Mouse (Mus musculus): ENCODE measurements at regions not wholly inside any gene's neighbourhood (a gene's known extent, or its start where the extent isn't known, plus 50 kb on each side); places are given as distances from the start of the nearest gene placed in this dataset.

DNA sequence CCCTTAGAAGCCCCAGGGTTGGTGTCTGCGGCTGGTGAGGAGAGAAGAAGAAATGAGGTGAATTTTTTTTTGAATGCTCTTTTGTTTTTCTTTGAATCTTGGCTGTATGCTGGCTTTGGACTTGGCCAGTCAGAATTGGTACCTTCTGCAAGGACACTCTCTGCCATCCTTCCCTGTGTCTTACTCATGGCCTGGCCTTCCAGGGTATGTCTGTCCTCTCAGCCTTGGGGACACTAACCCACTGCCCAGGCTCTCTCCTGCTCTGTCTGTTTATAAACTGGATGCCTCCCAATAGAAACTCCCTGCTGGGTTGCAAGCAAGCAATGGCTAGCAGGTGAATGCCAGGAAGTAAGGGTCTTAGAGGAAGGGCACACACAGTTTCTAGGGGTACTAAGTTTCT, 110.4 kb upstream of the Sdk2 start:
- Histone ChIP-seq H3K9ac (ENCODE audit: low read depth, low read length) (no peak overlapping the region), H3K27ac (no peak overlapping the region), H3K27me3 (ENCODE audit: control insufficient read depth, insufficient read depth, low read length) (no peaks in the 10 kb centered on the region), H3K79me2 (replicated peaks; ENCODE audit: control insufficient read depth, insufficient read depth, low read length) (no peaks in the 10 kb centered on the region), H3K36me3 (ENCODE audit: control insufficient read depth, insufficient read depth, low read length) (no peaks in the 10 kb centered on the region), H3K4me3 (no peak overlapping the region), H3K4me1 (ENCODE audit: control insufficient read depth, insufficient read depth, low read length) (peaks cover 2% of the 10 kb centered on the region; the same call in 1 of the 2 replicates)
- no peak for TF ChIP-seq EP300 (IDR thresholded peaks at IDR 0.05; ENCODE audit: insufficient read depth, low read depth, low read length)
- TF ChIP-seq CTCF (IDR thresholded peaks at IDR 0.05): no peak
- TF ChIP-seq POLR2A (IDR thresholded peaks at IDR 0.05; ENCODE audit: insufficient read depth, low read depth, low read length): no peak
- no peak for DNase-seq
- intact Hi-C loops (cut with DNase I): no loop called here
- 90% methylated on average over 1 of the region's 1 CpGs for WGBS

DNA sequence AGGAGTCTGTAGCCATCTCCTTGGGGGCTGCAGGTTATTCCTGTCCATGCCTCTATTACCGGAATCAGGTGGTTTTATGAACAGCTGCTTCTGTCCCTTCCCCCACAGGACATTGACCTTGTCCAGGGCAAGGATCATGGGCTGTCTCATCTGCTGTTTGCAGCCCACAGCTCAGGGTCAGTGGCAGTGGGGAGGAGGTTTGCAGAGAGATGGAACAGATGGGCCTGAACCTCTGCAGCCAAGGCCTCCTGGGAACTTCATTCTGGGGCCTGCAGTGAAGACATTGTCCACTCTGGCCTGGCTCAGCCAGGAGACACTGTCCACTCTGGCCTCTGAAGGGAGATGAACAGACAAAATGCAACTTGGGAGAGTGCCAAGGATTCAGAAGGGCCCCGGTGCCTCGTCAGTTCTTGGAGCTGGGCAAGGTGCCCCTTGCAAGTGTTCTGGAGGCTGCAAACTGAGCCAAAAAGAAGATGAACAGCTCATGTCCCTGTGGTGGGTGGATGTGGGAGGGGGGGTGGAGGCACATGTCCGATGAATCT, 109.9 kb upstream of the Sdk2 start:
- 45% methylated on average over 4 of the region's 4 CpGs for WGBS
- H3K79me2 ChIP-seq (replicated peaks; ENCODE audit: control insufficient read depth, insufficient read depth, low read length): no peaks in the 10 kb centered on the region
- peaks cover 2% of the 10 kb centered on the region; the same call in 1 of the 2 replicates for H3K4me1 ChIP-seq (ENCODE audit: control insufficient read depth, insufficient read depth, low read length)
- no peaks in the 10 kb centered on the region for H3K27me3 ChIP-seq (ENCODE audit: control insufficient read depth, insufficient read depth, low read length)
- no peaks in the 10 kb centered on the region for H3K36me3 ChIP-seq (ENCODE audit: control insufficient read depth, insufficient read depth, low read length)
- no peak overlapping the region for H3K27ac ChIP-seq
- DNase-seq: no peak
- H3K4me3 ChIP-seq: no peak overlapping the region
- TF ChIP-seq CTCF (IDR thresholded peaks at IDR 0.05): no peak
- no peak for TF ChIP-seq EP300 (IDR thresholded peaks at IDR 0.05; ENCODE audit: insufficient read depth, low read depth, low read length)
- TF ChIP-seq POLR2A (IDR thresholded peaks at IDR 0.05; ENCODE audit: insufficient read depth, low read depth, low read length): no peak
- intact Hi-C loops (cut with DNase I): no loop called here
- no peak overlapping the region for H3K9ac ChIP-seq (ENCODE audit: low read depth, low read length)

DNA sequence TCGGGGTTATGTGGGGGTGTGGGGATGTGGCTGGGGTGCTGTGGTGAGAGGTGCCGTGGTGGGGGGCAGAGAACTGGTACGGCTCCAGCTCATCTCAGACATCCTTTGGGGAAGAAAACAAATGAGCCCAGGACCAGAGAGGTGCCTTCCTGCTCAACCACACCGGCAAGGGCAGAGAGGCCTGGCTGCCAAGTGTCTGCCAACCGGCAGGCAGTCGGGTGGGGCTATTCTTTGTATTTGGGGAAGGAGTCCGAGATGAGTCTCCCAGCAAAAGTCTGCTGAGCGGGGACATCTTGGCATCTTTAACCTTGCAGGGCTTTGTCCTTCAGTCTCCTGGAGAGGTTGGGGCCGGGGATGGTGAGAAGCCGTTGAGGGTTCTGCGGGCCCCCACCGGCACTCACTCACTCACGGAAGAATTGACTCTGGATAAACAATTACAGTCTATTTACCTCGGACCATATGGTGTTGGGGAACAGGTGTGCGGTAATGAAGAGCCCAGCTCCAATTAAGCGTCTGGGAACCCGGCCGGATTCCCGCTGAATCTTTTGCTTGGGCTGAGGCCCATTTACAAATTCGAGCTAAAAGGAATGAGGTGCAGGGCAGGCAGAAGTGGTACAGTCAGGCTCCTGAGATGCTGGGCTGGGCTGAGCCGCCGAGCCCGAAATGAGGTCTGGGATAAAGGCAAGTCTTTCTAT, 108.7 kb upstream of the Sdk2 start:
- no peaks in the 10 kb centered on the region for H3K79me2 ChIP-seq (replicated peaks; ENCODE audit: control insufficient read depth, insufficient read depth, low read length)
- no peak for DNase-seq
- H3K9ac ChIP-seq (ENCODE audit: low read depth, low read length): no peak overlapping the region
- no peaks in the 10 kb centered on the region for H3K27me3 ChIP-seq (ENCODE audit: control insufficient read depth, insufficient read depth, low read length)
- intact Hi-C loops (cut with DNase I): no loop called here
- H3K4me3 ChIP-seq: no peak overlapping the region
- no peak for TF ChIP-seq POLR2A (IDR thresholded peaks at IDR 0.05; ENCODE audit: insufficient read depth, low read depth, low read length)
- no peak for TF ChIP-seq CTCF (IDR thresholded peaks at IDR 0.05)
- no peak for TF ChIP-seq EP300 (IDR thresholded peaks at IDR 0.05; ENCODE audit: insufficient read depth, low read depth, low read length)
- peaks cover 2% of the 10 kb centered on the region; the same call in 1 of the 2 replicates for H3K4me1 ChIP-seq (ENCODE audit: control insufficient read depth, insufficient read depth, low read length)
- H3K36me3 ChIP-seq (ENCODE audit: control insufficient read depth, insufficient read depth, low read length): no peaks in the 10 kb centered on the region
- H3K27ac ChIP-seq: no peak overlapping the region
- 70% methylated on average over 23 of the region's 23 CpGs for WGBS

DNA sequence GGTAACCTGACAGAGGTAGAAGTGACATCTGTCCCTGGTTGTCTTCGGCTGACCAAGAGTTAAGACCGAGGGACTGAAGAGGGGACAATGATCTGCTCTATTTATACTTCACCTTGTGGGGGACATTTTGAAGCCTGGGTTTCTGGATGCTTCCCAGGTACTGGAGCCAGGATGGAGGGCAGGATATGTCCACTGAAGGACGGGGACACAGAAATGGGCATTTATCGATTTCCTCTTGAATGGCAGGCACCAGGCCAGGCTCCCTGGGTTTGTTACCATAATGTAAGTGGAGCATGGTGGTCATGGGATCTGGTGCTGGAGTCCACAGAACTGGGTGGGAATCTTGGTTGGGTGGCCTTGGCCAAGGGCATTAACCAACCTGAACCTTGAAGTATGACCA, 108.0 kb upstream of the Sdk2 start:
- TF ChIP-seq EP300 (IDR thresholded peaks at IDR 0.05; ENCODE audit: insufficient read depth, low read depth, low read length) (no peak), CTCF (IDR thresholded peaks at IDR 0.05) (no peak), POLR2A (IDR thresholded peaks at IDR 0.05; ENCODE audit: insufficient read depth, low read depth, low read length) (no peak)
- no peaks in the 10 kb centered on the region for H3K36me3 ChIP-seq (ENCODE audit: control insufficient read depth, insufficient read depth, low read length)
- H3K27me3 ChIP-seq (ENCODE audit: control insufficient read depth, insufficient read depth, low read length): no peaks in the 10 kb centered on the region
- intact Hi-C loops (cut with DNase I): no loop called here
- no peak for DNase-seq
- no peak overlapping the region for H3K9ac ChIP-seq (ENCODE audit: low read depth, low read length)
- no peaks in the 10 kb centered on the region for H3K79me2 ChIP-seq (replicated peaks; ENCODE audit: control insufficient read depth, insufficient read depth, low read length)
- H3K4me3 ChIP-seq: no peak overlapping the region
- no peak overlapping the region for H3K27ac ChIP-seq
- H3K4me1 ChIP-seq (ENCODE audit: control insufficient read depth, insufficient read depth, low read length): peaks cover 2% of the 10 kb centered on the region; the same call in 1 of the 2 replicates
- 69% methylated on average over 4 of the region's 4 CpGs for WGBS

DNA sequence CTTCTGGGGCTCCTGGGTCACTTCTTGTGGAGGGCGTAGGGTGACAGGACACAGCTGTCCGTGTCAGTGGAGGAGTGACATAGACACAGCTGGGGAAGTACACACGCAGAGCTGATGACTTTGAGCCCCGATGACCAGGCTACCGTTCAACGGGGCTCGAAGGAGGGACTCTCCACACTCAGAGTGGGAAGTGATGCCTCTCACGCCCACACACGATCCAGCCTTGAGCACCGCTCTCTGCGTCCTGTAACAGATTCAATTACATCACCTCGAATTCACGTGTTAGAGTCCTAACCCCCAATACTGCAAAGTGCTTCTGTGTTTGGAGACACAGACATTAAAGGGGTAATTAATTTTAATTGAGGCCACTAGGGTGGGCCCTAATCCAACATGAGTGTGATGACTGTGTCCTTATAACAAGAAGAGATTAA, 101.4 kb upstream of the Sdk2 start:
- DNase-seq: no peak
- Histone ChIP-seq H3K4me3 (no peak overlapping the region), H3K36me3 (ENCODE audit: control insufficient read depth, insufficient read depth, low read length) (no peaks in the 10 kb centered on the region), H3K27ac (no peak overlapping the region), H3K79me2 (replicated peaks; ENCODE audit: control insufficient read depth, insufficient read depth, low read length) (no peaks in the 10 kb centered on the region), H3K4me1 (ENCODE audit: control insufficient read depth, insufficient read depth, low read length) (no peaks in the 10 kb centered on the region), H3K27me3 (ENCODE audit: control insufficient read depth, insufficient read depth, low read length) (no peaks in the 10 kb centered on the region), H3K9ac (ENCODE audit: low read depth, low read length) (no peak overlapping the region)
- 52% methylated on average over 13 of the region's 13 CpGs for WGBS
- TF ChIP-seq EP300 (IDR thresholded peaks at IDR 0.05; ENCODE audit: insufficient read depth, low read depth, low read length): no peak
- peak; percentile 32; the same call in 1 of the 2 replicates for TF ChIP-seq CTCF (IDR thresholded peaks at IDR 0.05)
- no peak for TF ChIP-seq POLR2A (IDR thresholded peaks at IDR 0.05; ENCODE audit: insufficient read depth, low read depth, low read length)
- intact Hi-C loops (cut with DNase I): no loop called here

DNA sequence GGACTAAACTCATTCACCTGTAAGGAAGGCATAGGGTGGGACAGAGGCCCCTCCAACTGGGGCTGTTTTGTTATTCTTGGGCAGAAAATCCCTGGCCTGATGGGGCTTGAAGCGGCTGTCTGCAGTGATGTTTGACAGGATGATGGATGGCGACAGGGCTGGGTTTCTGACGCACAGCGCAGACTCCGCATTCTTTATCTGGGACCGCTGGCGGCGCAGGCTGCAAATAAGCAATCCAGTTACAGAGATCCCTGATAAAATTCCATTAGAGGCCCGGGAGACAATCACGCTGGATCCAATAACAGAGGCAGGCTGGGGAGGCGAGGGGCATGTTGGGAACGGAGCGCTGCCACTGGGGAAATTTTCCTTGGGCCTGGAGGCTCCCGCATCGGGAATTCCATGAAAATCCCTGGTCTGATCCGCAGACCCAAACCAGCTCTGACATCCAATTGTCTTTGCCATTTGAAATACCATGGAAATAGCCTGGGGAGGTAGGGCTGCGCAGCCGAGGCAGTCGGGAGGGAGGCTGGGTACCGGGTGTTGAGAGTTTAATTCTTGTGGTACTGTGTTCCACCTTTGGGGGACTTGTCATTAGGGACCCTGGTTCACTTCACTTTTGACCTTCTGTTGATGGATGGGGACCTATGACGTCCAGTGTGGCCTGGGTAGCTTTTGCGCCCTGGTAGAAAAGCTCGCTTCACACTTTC, 99.0 kb upstream of the Sdk2 start:
- Histone ChIP-seq H3K4me1 (ENCODE audit: control insufficient read depth, insufficient read depth, low read length) (no peaks in the 10 kb centered on the region), H3K79me2 (replicated peaks; ENCODE audit: control insufficient read depth, insufficient read depth, low read length) (no peaks in the 10 kb centered on the region), H3K27ac (no peak overlapping the region), H3K36me3 (ENCODE audit: control insufficient read depth, insufficient read depth, low read length) (no peaks in the 10 kb centered on the region), H3K4me3 (no peak overlapping the region), H3K9ac (ENCODE audit: low read depth, low read length) (no peak overlapping the region), H3K27me3 (ENCODE audit: control insufficient read depth, insufficient read depth, low read length) (no peaks in the 10 kb centered on the region)
- DNase-seq: no peak
- intact Hi-C loops (cut with DNase I): no loop called here
- TF ChIP-seq CTCF (IDR thresholded peaks at IDR 0.05): no peak
- TF ChIP-seq POLR2A (IDR thresholded peaks at IDR 0.05; ENCODE audit: insufficient read depth, low read depth, low read length): no peak
- TF ChIP-seq EP300 (IDR thresholded peaks at IDR 0.05; ENCODE audit: insufficient read depth, low read depth, low read length): no peak
- 27% methylated on average over 23 of the region's 23 CpGs for WGBS

Measured in heart, adult 2 months (tissue).